ENCODE assay signal across 20 mouse cellular contexts in the genomic region with DNA sequence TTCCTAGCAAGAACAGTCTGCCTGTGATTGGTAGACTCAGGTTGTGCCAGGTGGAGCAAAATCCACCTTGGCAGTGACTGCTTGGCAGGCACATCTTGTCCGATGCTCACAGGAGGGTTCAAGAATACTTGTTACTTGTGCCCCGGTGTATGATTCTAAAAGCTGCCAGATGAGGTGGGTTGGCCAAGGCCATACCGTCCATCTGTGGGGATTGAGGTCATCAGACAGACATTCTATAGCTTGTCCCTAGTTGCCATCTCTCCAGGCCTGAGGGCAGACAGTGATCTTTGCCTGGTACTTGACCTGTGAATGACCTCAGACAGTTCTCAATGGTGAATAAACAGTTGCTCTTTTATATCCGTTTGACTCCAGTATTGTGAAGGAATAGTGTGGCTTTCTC.
A peak's percentile ranks its signal among the peaks of the same experiment; 100 is the strongest.
DNase-seq lines count a peak whose midpoint lies in the region; ATAC-seq lines count a peak whose summit lies in the region.
"Had no signal": no experiment of that assay in that cellular context is flagged by ENCODE, and none has a peak within 500 bp of the region (broad histone marks: within the 10 kb centered on the region; RNA-seq: fewer than 3 reads in every experiment).

No protein-coding gene starts in this region.

- H3K4me3 ChIP-seq in heart, embryonic 10.5 days = no peak overlapping the region
- no peak overlapping the region for H3K4me3 ChIP-seq in neural tube, embryonic 13.5 days
- H3K4me3 ChIP-seq: forebrain, embryonic 10.5 days; intestine, embryonic 15.5 days; midbrain, embryonic 13.5 days had no signal

- peak overlapping the region; percentile 1; the same call in 1 of the 2 replicates for H3K9ac ChIP-seq in neural tube, embryonic 13.5 days
- H3K9ac ChIP-seq: intestine, embryonic 15.5 days; midbrain, embryonic 13.5 days had no signal

- peaks cover 88% of the 10 kb centered on the region for H3K4me1 ChIP-seq in heart, embryonic 10.5 days
- H3K4me1 ChIP-seq in neural tube, embryonic 13.5 days (replicated peaks) = peaks cover 99% of the 10 kb centered on the region

- 0 out of 2 replicates have a peak overlapping the region, but pooled peaks have one; percentile 13 for H3K27ac ChIP-seq in heart, embryonic 10.5 days
- 0 out of 2 replicates have a peak overlapping the region, but pooled peaks have one; percentile 94 for H3K27ac ChIP-seq in neural tube, embryonic 13.5 days (replicated peaks)
- H3K27ac ChIP-seq: forebrain, embryonic 10.5 days; intestine, embryonic 15.5 days had no signal

- H3K36me3 ChIP-seq in heart, embryonic 10.5 days = peaks cover 57% of the 10 kb centered on the region
- H3K36me3 ChIP-seq in neural tube, embryonic 13.5 days = peaks cover 12% of the 10 kb centered on the region
- H3K36me3 ChIP-seq: G1E had no signal

- ATAC-seq in neural tube, embryonic 13.5 days (ENCODE audit: low read depth) = no peak
- ATAC-seq: CD4-positive, CD25-positive, alpha-beta regulatory T cell, adult 4 months; intestine, embryonic 15.5 days; midbrain, embryonic 13.5 days had no signal

- no peak overlapping the region; the same call in 1 of the 2 replicates for H3K4me2 ChIP-seq in neural tube, embryonic 13.5 days
- H3K4me2 ChIP-seq: heart, embryonic 11.5 days; intestine, embryonic 15.5 days; liver, embryonic 11.5 days; midbrain, embryonic 13.5 days had no signal

- H3K9me3 ChIP-seq in heart, embryonic 10.5 days = no peaks in the 10 kb centered on the region
- H3K9me3 ChIP-seq in neural tube, embryonic 13.5 days = no peaks in the 10 kb centered on the region
- H3K9me3 ChIP-seq: forebrain, embryonic 10.5 days; intestine, embryonic 15.5 days; midbrain, embryonic 13.5 days had no signal

- DNase-seq in heart, embryonic 10.5 days (ENCODE audit: low spot score) = no peak
- DNase-seq in heart, adult 18-20 months = no peak
- no peak for DNase-seq in neural tube, embryonic 10.5 days (ENCODE audit: extremely low spot score, low spot score)
- DNase-seq in embryo, embryonic 9.5 days (ENCODE audit: extremely low spot score) = peak; percentile 22
- peak; percentile 47 for DNase-seq in skeletal muscle tissue, adult 2 months (ENCODE audit: low read depth, low spot score)
- DNase-seq in right cerebral cortex, postnatal 36 days (ENCODE audit: low spot score in 2 of 2) = no peak
- DNase-seq: gastrocnemius, postnatal 25 days; left cerebral cortex, postnatal 4 days; lung, adult 2 months; lung, postnatal 36 days; right cerebral cortex, postnatal 25 days; thymus, postnatal 36 days had no signal

- H3K27me3 ChIP-seq in heart, embryonic 10.5 days (ENCODE audit: insufficient read depth, poor library complexity, severe bottlenecking) = no peaks in the 10 kb centered on the region
- H3K27me3 ChIP-seq in neural tube, embryonic 13.5 days = no peaks in the 10 kb centered on the region
- H3K27me3 ChIP-seq: intestine, embryonic 15.5 days; midbrain, embryonic 13.5 days had no signal

- WGBS in heart, embryonic 10.5 days = 64% methylated on average over 4 of the region's 4 CpGs
- WGBS in neural tube, embryonic 13.5 days = 36% methylated on average over 4 of the region's 4 CpGs

Comparison
In these comparisons a context has a peak if more than half of its experiments do, and no peak if none do; other contexts are left out.
1. DNase-seq: peak in embryo, embryonic 9.5 days (single experiment) and skeletal muscle tissue, adult 2 months (single experiment); none in heart, embryonic 10.5 days (single experiment), heart, adult 18-20 months (0 of 2), neural tube, embryonic 10.5 days (single experiment) and right cerebral cortex, postnatal 36 days (0 of 2).